Mouse (Mus musculus) forebrain, postnatal 0 days (tissue): ENCODE results near the gene Srarp. TPM values are rescaled to one million over a fixed set of nuclear protein-coding genes. Genes with fewer than 3 reads are reported as not detected.
A peak's percentile ranks its signal among the peaks of the same experiment; 100 is the strongest.

ENCODE experiments used
- ATAC-seq: fragments of 200-750 bp; cut with Nextera tagmentation; 2 replicates; pipeline ENCODE4 v1.8.0; 2017; ENCODE audit warnings: mild to moderate bottlenecking, moderate library complexity
- DNase-seq: peaks from one replicate; pipeline ENCODE4 v3.0.0-alpha.2; 2015
- H3K27ac ChIP-seq: fragments of 300-500 bp; sonication (generic); 2 replicates; pipeline ENCODE4 v1.5.1; 2014; ENCODE audit warnings: low read depth, mild to moderate bottlenecking, antibody characterized with exemption, low read length, moderate library complexity, mixed read lengths
- H3K27me3 ChIP-seq: fragments of 300-500 bp; sonication (generic); 2 replicates; pipeline ENCODE4 v1.6.1; 2014; ENCODE audit warnings: mild to moderate bottlenecking, low read length, mixed read lengths; ENCODE audit not compliant: insufficient read depth
- H3K36me3 ChIP-seq: fragments of 300-500 bp; sonication (generic); 2 replicates; pipeline ENCODE4 v1.6.1; 2014; ENCODE audit warnings: mild to moderate bottlenecking, moderate library complexity; ENCODE audit not compliant: insufficient read depth
- H3K4me1 ChIP-seq: fragments of 300-500 bp; sonication (generic); 2 replicates; pipeline ENCODE4 v1.6.1; 2014; ENCODE audit warnings: antibody characterized with exemption; ENCODE audit not compliant: insufficient read depth
- H3K4me2 ChIP-seq: fragments of 300-500 bp; sonication (generic); 2 replicates; pipeline ENCODE4 v1.6.1; 2014; ENCODE audit warnings: low read depth, mild to moderate bottlenecking, moderate library complexity
- H3K4me3 ChIP-seq: fragments of 300-500 bp; sonication (generic); 2 replicates; pipeline ENCODE4 v1.5.1; 2014; ENCODE audit warnings: low read depth, low read length, mixed read lengths
- H3K9ac ChIP-seq: fragments of 300-500 bp; sonication (generic); 2 replicates; pipeline ENCODE4 v1.6.1; 2014; ENCODE audit warnings: mild to moderate bottlenecking
- H3K9me3 ChIP-seq: fragments of 300-500 bp; sonication (generic); 2 replicates; pipeline ENCODE4 v1.6.1; 2016; ENCODE audit warnings: low read length
- CTCF ChIP-seq: sonication (generic); IDR thresholded peaks from 2 replicates; pipeline ENCODE4 v1.5.1; 2016; ENCODE audit warnings: antibody characterized with exemption, control low read depth, low read depth
- WGBS: fragments of 180-500 bp; shearing (Covaris S2); extraction: QIAGEN DNeasy Blood & Tissue Kit; methylation state at CpG from one replicate; pipeline ENCODE4 v1.1.7; 2014; 5-methylcytosine and 5-hydroxymethylcytosine counted together
- polyA plus RNA-seq: library from polyadenylated mRNA; unstranded; fragments of >200 nt; fragmentation: Nextera tagmentation; extraction: Ambion mirVana; gene quantifications from 2 replicates; pipeline ENCODE4 v1.2.1, GENCODE M21; 2015
- total RNA-seq: library from RNA; depleted of rRNA; stranded (reverse); fragments of >200 nt; gene quantifications from 2 replicates; pipeline ENCODE4 v1.2.3, GENCODE M21; 2014; rRNA removed

Gene Srarp
- total and polyA plus RNA-seq, 2 experiments from 2014 or later = 0.63 to 4.6 TPM

DNA sequence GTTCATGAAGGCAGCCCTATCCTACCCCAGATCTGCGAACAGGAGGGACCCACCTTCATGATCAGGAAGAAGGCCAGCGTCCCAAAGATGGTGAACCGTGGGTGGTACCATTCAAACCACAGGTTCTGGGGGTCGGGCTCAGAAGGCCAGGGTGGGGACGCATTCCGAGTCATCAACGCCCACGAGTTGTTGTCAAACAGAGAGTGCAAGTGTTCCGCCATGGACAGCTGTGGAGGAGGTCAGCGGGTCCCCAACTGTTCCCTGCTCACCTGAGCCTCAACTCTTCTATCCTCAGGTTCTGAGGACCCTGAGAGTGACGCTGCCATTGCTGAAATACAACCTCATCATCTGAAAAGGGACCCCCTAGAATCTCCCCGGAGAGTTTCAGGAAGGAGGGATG, 44.6 kb downstream of the Srarp start:
- ATAC-seq (no peak), DNase-seq (no peak)
- H3K9me3 ChIP-seq = no peaks in the 10 kb centered on the region
- no peak overlapping the region for H3K4me3 ChIP-seq
- H3K27me3 ChIP-seq = no peaks in the 10 kb centered on the region
- H3K4me1 ChIP-seq = no peaks in the 10 kb centered on the region
- no peak for TF ChIP-seq CTCF
- no peak overlapping the region for H3K9ac ChIP-seq
- H3K27ac ChIP-seq = no peak overlapping the region
- no peaks in the 10 kb centered on the region for H3K36me3 ChIP-seq
- H3K4me2 ChIP-seq = no peak overlapping the region
- WGBS = 85% methylated on average over 12 of the region's 12 CpGs

DNA sequence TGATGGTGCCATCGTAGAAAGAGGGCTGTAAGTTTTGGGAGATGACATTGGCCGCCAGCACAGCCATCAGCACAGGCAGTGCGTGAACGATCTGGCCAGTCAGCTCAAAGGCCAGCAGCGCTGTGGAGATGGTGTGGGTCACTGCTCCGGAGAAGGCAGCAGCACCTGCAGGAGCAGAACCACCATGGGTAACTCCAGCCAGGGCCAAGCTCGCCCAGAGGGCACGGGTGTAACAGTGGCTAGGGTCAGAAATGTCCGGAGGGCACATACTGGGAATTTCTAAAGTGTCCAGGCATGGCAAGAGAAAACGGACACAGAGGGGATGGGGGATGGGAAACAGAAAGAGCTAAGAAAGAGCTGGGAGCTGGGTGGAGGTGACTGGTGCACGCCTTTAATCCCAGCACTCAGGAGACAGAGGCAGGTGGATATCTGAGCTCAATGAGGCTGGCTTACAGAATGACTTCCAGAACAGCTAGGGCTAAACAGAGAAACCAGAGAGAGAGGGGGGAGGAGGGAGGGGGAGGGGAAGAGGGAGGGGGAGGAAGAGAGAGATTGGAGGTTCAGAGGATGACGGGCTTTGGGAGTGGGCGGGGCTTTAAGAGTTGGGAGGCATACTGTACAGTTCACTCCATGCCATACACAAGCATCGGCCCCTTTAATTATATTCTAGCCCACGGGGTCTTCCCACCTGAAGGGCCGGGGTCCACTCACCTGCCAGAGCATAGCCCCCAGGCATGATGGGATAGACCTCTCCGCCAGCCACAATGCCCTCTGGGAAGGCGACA, 46.3 kb downstream of the Srarp start:
- H3K4me1 ChIP-seq = no peaks in the 10 kb centered on the region
- no peaks in the 10 kb centered on the region for H3K9me3 ChIP-seq
- H3K27ac ChIP-seq = no peak overlapping the region
- H3K27me3 ChIP-seq = no peaks in the 10 kb centered on the region
- H3K4me2 ChIP-seq = no peak overlapping the region
- TF ChIP-seq CTCF = no peak
- 73% methylated on average over 18 of the region's 18 CpGs for WGBS
- no peaks in the 10 kb centered on the region for H3K36me3 ChIP-seq
- no peak overlapping the region for H3K4me3 ChIP-seq
- ATAC-seq (no peak), DNase-seq (no peak)
- H3K9ac ChIP-seq = no peak overlapping the region

DNA sequence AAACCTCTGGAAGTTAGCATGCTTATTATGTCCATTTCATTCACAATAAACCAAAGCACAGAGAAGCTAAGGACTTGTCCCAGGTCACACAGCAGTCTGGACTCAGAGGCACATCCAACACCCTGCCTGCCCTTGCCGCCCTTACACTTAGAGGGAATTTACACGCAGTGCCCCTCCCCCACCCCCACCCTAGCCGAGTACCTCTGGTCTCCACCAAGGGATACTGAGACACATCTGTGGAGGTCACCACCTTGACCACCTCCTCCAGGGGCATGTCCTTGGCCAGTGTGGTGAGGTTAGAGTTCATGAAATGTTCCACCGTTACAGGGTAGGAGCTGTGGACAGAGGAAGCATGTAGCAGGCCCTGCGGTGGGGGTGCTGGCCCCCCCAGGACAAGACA, 48.0 kb downstream of the Srarp start:
- ATAC-seq (no peak), DNase-seq (no peak)
- TF ChIP-seq CTCF = no peak
- Histone ChIP-seq H3K4me1 (no peaks in the 10 kb centered on the region), H3K27me3 (peaks cover 13% of the 10 kb centered on the region; the same call in 1 of the 2 replicates), H3K27ac (no peak overlapping the region), H3K9me3 (no peaks in the 10 kb centered on the region), H3K4me2 (no peak overlapping the region), H3K36me3 (no peaks in the 10 kb centered on the region), H3K4me3 (no peak overlapping the region), H3K9ac (no peak overlapping the region)
- 66% methylated on average over 5 of the region's 5 CpGs for WGBS

DNA sequence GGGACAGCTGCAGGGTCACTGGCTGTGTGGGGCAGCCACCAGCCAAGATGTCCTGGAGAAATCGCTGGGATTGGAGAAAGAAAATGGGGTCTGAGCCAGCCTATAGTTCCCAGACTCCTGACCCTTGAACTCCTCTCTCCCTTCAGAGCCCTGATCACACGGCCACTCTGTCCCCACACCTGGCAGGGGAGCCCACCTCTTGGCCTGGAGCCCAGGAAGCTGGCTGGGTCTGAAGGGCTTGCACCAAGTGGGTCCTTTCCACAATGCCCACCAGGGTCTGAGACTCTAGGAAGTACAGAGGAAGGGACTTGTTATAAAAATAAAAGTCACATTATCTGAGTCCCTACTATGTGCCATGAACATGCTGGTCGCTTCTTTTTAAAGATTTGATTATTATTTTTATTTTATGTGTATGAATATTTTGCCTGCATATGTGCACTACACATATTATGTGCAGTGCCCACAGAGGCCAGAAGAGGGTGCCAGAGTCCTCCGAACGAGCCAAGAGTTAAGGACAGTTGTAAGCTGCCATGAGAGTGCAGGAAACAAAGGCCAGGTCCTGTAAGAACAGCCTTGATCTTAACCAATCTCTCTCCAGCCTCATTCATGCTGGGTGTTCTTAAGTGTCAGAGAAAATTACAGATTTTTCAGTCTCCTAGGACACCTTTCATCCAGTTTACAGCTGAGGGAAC, 48.7 kb downstream of the Srarp start:
- H3K36me3 ChIP-seq = peaks cover 4% of the 10 kb centered on the region; the same call in 1 of the 2 replicates
- ATAC-seq (peak; percentile 52), DNase-seq (peak; percentile 85)
- H3K9ac ChIP-seq = no peak overlapping the region
- no peak overlapping the region for H3K4me2 ChIP-seq
- peak; percentile 82 for TF ChIP-seq CTCF
- no peaks in the 10 kb centered on the region for H3K9me3 ChIP-seq
- H3K27ac ChIP-seq = no peak overlapping the region
- H3K4me3 ChIP-seq = no peak overlapping the region
- 15% methylated on average over 5 of the region's 5 CpGs for WGBS
- no peaks in the 10 kb centered on the region for H3K4me1 ChIP-seq
- H3K27me3 ChIP-seq = peaks cover 17% of the 10 kb centered on the region; the same call in 1 of the 2 replicates

DNA sequence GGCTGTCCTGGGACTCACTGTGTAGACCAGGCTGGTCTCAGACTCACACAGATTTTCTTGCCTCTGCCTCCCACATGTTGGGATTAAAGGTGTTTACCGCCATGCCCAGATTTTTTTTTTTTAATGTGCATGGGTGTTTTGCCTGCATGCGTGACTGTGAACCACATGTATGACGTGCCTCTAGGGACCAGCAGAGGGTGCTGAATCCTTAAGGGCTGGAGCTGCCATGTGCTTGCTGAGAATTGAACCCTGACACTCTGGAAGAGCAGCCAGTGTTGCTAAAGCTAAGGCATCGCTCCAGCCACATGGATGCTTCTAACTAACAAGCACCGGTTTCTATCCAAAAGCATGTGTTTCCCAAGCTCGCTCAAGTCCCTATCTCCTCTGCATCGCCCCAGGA, 49.8 kb downstream of the Srarp start:
- no peak for DNase-seq
- ATAC-seq = no peak
- H3K9me3 ChIP-seq = no peaks in the 10 kb centered on the region
- no peak overlapping the region for H3K4me2 ChIP-seq
- 69% methylated on average over 7 of the region's 7 CpGs for WGBS
- H3K4me1 ChIP-seq = no peaks in the 10 kb centered on the region
- H3K9ac ChIP-seq = no peak overlapping the region
- peak; percentile 49 for TF ChIP-seq CTCF
- H3K27ac ChIP-seq = no peak overlapping the region
- peaks cover 17% of the 10 kb centered on the region; the same call in 1 of the 2 replicates for H3K27me3 ChIP-seq
- H3K36me3 ChIP-seq = peaks cover 8% of the 10 kb centered on the region; the same call in 1 of the 2 replicates
- H3K4me3 ChIP-seq = no peak overlapping the region

DNA sequence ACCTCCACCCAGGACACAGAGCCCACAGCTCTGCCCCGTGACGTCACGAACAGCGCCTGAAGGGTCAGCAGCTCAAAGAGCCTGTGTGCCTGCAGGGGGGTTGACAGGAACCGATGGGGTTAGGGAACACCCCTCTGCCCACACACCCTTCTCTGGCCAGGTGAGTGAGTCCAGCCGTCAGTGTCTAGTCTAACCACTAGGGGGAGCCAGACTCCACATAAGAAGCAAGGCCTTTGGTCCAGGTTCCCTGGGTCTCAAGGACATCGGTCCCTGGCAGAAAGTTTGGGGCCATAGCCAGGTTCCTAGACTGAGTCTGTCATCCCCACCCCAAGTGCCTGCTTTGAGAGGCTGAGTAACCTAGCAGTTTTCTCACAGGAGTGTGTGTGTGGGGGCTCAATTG, 50.6 kb downstream of the Srarp start:
- Histone ChIP-seq H3K36me3 (peaks cover 8% of the 10 kb centered on the region; the same call in 1 of the 2 replicates), H3K27me3 (peaks cover 17% of the 10 kb centered on the region; the same call in 1 of the 2 replicates), H3K4me3 (no peak overlapping the region), H3K9me3 (no peaks in the 10 kb centered on the region), H3K27ac (no peak overlapping the region), H3K4me2 (no peak overlapping the region), H3K9ac (no peak overlapping the region), H3K4me1 (no peaks in the 10 kb centered on the region)
- TF ChIP-seq CTCF = peak; percentile 90
- ATAC-seq (no peak), DNase-seq (peak; percentile 62)
- under 1% methylated on average over 7 of the region's 7 CpGs for WGBS

Other genes starting within 250 kb of the Srarp start
- gene Rsg1, start 222.1 kb downstream of the Srarp start, total RNA-seq = 4.5 and 6.9 TPM in 2 replicates
- 3.7 and 5.2 TPM in 2 replicates for gene Rsg1, start 222.1 kb downstream of the Srarp start, polyA plus RNA-seq
- 0.95 and 1.6 TPM in 2 replicates for gene Arhgef19, start 196.6 kb downstream of the Srarp start, total RNA-seq
- gene Arhgef19, start 196.6 kb downstream of the Srarp start, polyA plus RNA-seq = 0.52 and 0.90 TPM in 2 replicates
- 1.2 and 1.4 TPM in 2 replicates for gene Epha2, start 134.9 kb downstream of the Srarp start, total RNA-seq
- gene Epha2, start 134.9 kb downstream of the Srarp start, polyA plus RNA-seq = 0.33 and 0.39 TPM in 2 replicates
- 48.8 and 50.4 TPM in 2 replicates for gene Fam131c, start 67.9 kb downstream of the Srarp start, total RNA-seq
- 28.9 and 37.0 TPM in 2 replicates for gene Fam131c, start 67.9 kb downstream of the Srarp start, polyA plus RNA-seq
- 0.24 TPM in 1 of 2 replicates, not detected in the other for gene Clcnka, start 37.4 kb downstream of the Srarp start, total RNA-seq
- 0.10 TPM in 1 of 2 replicates, not detected in the other for gene Clcnka, start 37.4 kb downstream of the Srarp start, polyA plus RNA-seq
- gene Clcnkb, start 20.1 kb downstream of the Srarp start, total RNA-seq = 0.08 TPM in 1 of 2 replicates, not detected in the other
- gene Clcnkb, start 20.1 kb downstream of the Srarp start, polyA plus RNA-seq = 0.25 TPM in 1 of 2 replicates, not detected in the other
- not detected in 2 replicates for gene Hspb7, start 15.3 kb downstream of the Srarp start, total RNA-seq
- not detected in 2 replicates for gene Hspb7, start 15.3 kb downstream of the Srarp start, polyA plus RNA-seq
- gene Zbtb17, start 8.5 kb upstream of the Srarp start, total RNA-seq = 42.1 and 51.5 TPM in 2 replicates
- 32.8 and 34.8 TPM in 2 replicates for gene Zbtb17, start 8.5 kb upstream of the Srarp start, polyA plus RNA-seq
- gene Spen, start 102.5 kb upstream of the Srarp start, total RNA-seq = 21.7 and 24.7 TPM in 2 replicates
- gene Spen, start 102.5 kb upstream of the Srarp start, polyA plus RNA-seq = 6.0 and 10.7 TPM in 2 replicates
- 20.8 and 22.3 TPM in 2 replicates for gene Fblim1, start 170.0 kb upstream of the Srarp start, total RNA-seq
- gene Fblim1, start 170.0 kb upstream of the Srarp start, polyA plus RNA-seq = 24.9 and 26.1 TPM in 2 replicates
- 0.33 and 0.54 TPM in 2 replicates for gene Tmem82, start 182.5 kb upstream of the Srarp start, total RNA-seq
- gene Tmem82, start 182.5 kb upstream of the Srarp start, polyA plus RNA-seq = 0.21 and 0.24 TPM in 2 replicates
- gene Slc25a34, start 187.7 kb upstream of the Srarp start, total RNA-seq = 4.0 and 4.8 TPM in 2 replicates
- gene Slc25a34, start 187.7 kb upstream of the Srarp start, polyA plus RNA-seq = 0.72 and 1.1 TPM in 2 replicates
- 27.3 and 33.7 TPM in 2 replicates for gene Plekhm2, start 228.8 kb upstream of the Srarp start, total RNA-seq
- gene Plekhm2, start 228.8 kb upstream of the Srarp start, polyA plus RNA-seq = 5.0 and 5.6 TPM in 2 replicates
- gene Rsc1a1, start 249.5 kb upstream of the Srarp start, total RNA-seq = 3.1 and 4.8 TPM in 2 replicates
- gene Rsc1a1, start 249.5 kb upstream of the Srarp start, polyA plus RNA-seq = 0.36 and 0.53 TPM in 2 replicates